Mouse (Mus musculus) hindbrain, embryonic 11.5 days (tissue): Measurements from ENCODE around the gene 0610012G03Rik. TPM values are rescaled to one million over a fixed set of nuclear protein-coding genes. Genes with fewer than 3 reads are reported as not detected.

Experiments
- ATAC-seq: fragments of 200-750 bp; cut with Nextera tagmentation; 2 replicates; pipeline ENCODE4 v1.8.0; 2017; ENCODE audit warnings: mild to moderate bottlenecking, moderate TSS enrichment, moderate library complexity; ENCODE audit not compliant: low FRiP score
- DNase-seq: peaks from one replicate; pipeline ENCODE4 v3.0.0-alpha.2; 2015; ENCODE audit warnings: low spot score
- H3K27ac ChIP-seq: fragments of 300-500 bp; sonication (generic); 2 replicates; pipeline ENCODE4 v1.5.1; 2014; ENCODE audit warnings: mild to moderate bottlenecking, low read depth, low read length
- H3K27me3 ChIP-seq: fragments of 300-500 bp; sonication (generic); 2 replicates; pipeline ENCODE4 v1.6.1; 2014; ENCODE audit warnings: mild to moderate bottlenecking, low read length, moderate library complexity, mixed read lengths; ENCODE audit not compliant: control insufficient read depth, insufficient read depth
- H3K36me3 ChIP-seq: fragments of 300-500 bp; sonication (generic); 2 replicates; pipeline ENCODE4 v1.6.1; 2014; ENCODE audit warnings: mild to moderate bottlenecking, low read length, moderate library complexity, mixed read lengths; ENCODE audit not compliant: control insufficient read depth, insufficient read depth
- H3K4me1 ChIP-seq: fragments of 300-500 bp; sonication (generic); replicated peaks from 2 replicates; pipeline ENCODE4 v1.6.1; 2014; ENCODE audit warnings: low read length, mixed read lengths; ENCODE audit not compliant: control insufficient read depth, insufficient read depth
- H3K4me2 ChIP-seq: fragments of 300-500 bp; sonication (generic); replicated peaks from 2 replicates; pipeline ENCODE4 v1.6.1; 2014; ENCODE audit warnings: mild to moderate bottlenecking, low read depth, low read length
- H3K4me3 ChIP-seq: fragments of 300-500 bp; sonication (generic); 2 replicates; pipeline ENCODE4 v1.5.1; 2014; ENCODE audit warnings: low read depth, low read length
- H3K9ac ChIP-seq: fragments of 300-500 bp; sonication (generic); 2 replicates; pipeline ENCODE4 v1.6.1; 2014; ENCODE audit warnings: low read depth, low read length
- H3K9me3 ChIP-seq: fragments of 300-500 bp; sonication (generic); 2 replicates; pipeline ENCODE4 v1.6.1; 2016; ENCODE audit warnings: low read length; ENCODE audit not compliant: control insufficient read depth
- whole genome bisulfite sequencing: fragments of 180-500 bp; shearing (Covaris S2); extraction: QIAGEN DNeasy Blood & Tissue Kit; methylation state at CpG from one replicate; pipeline ENCODE4 v1.1.7; 2014; 5-methylcytosine and 5-hydroxymethylcytosine counted together
- polyA plus RNA-seq: library from polyadenylated mRNA; unstranded; fragments of >200 nt; fragmentation: Nextera tagmentation; extraction: Ambion mirVana; gene quantifications from 2 replicates; pipeline ENCODE4 v1.2.1, GENCODE M21; 2014

0610012G03Rik gene
- 86.2 and 88.5 TPM in 2 replicates for polyA plus RNA-seq

DNA sequence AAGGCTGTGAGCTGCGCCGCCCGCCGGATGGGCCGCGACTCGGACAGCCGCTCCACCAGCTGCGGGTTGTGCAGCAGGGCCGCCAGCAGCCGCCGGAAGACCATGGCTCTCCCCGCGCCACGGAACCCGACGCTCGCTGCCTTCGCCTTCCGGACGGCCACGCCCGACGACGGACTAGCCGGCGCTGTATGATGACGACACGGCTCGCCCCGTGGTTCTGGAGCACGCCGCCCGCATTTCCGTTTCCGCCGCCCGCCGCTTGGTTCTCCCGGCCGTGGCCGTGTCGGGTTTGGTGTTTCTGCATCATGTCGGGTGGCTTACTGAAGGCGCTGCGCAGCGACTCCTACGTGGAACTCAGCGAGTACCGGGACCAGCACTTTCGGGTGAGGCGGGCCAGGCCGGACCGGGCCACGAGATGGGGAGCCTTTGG is at the start of gene 0610012G03Rik, which contains the start of gene Ncbp2:
Gene 0610012G03Rik, minus strand, starts transcription at position 150 of the 430 bp plus-strand sequence.
Gene Ncbp2, plus strand, starts transcription at position 169 of the 430 bp plus-strand sequence.
- Histone ChIP-seq H3K27me3 (no peaks in the 10 kb centered on the region), H3K27ac (peak within 1 kb of the TSS; percentile 91), H3K4me3 (peak within 1 kb of the TSS; percentile 85), H3K9ac (peak within 1 kb of the TSS; percentile 92), H3K4me1 (peaks cover 8% of the 10 kb centered on the region; the same call in 1 of the 2 replicates), H3K36me3 (no peaks in the 10 kb centered on the region), H3K9me3 (no peaks in the 10 kb centered on the region), H3K4me2 (peak within 1 kb of the TSS; percentile 87)
- ATAC-seq (peak; percentile 91), DNase-seq (peak; percentile 98)
- under 1% methylated on average over 55 of the region's 55 CpGs for WGBS

DNA sequence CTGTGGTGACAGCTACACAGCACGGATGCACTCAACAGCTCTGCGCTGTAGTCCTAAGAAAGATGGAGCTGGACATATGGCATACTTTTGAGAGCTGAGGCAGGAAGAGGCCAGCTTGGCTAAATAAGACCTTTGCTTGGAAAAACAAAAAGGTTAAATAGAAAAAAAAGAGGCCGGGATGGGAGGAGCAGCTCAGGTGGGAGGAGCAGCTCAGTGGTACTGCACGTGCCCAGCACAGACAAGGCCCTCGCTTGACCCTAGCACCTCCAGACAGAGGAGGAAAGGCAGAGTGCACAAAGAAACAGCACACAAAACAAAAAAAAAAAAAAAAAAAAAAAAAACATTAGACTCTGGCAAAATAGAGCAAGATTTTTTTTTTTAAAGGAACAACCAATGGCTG is 48.1 kb upstream of the 0610012G03Rik start:
- H3K9me3 ChIP-seq = no peaks in the 10 kb centered on the region
- H3K4me1 ChIP-seq = no peaks in the 10 kb centered on the region
- no peak for ATAC-seq
- H3K4me3 ChIP-seq = no peak overlapping the region
- H3K9ac ChIP-seq = no peak overlapping the region
- H3K36me3 ChIP-seq = no peaks in the 10 kb centered on the region
- H3K4me2 ChIP-seq = no peak overlapping the region
- no peaks in the 10 kb centered on the region for H3K27me3 ChIP-seq
- 75% methylated on average over 5 of the region's 5 CpGs for WGBS
- no peak overlapping the region for H3K27ac ChIP-seq
- DNase-seq = no peak

GRCm38 (mm10) chr16:31993946-31994345 is 45.7 kb upstream of the 0610012G03Rik start:
- no peak overlapping the region for H3K9ac ChIP-seq
- no peak overlapping the region for H3K4me3 ChIP-seq
- no peaks in the 10 kb centered on the region for H3K27me3 ChIP-seq
- no peaks in the 10 kb centered on the region for H3K36me3 ChIP-seq
- H3K27ac ChIP-seq = no peak overlapping the region
- no peak for ATAC-seq
- no peaks in the 10 kb centered on the region for H3K9me3 ChIP-seq
- H3K4me2 ChIP-seq = no peak overlapping the region
- no peaks in the 10 kb centered on the region for H3K4me1 ChIP-seq
- no peak for DNase-seq

DNA sequence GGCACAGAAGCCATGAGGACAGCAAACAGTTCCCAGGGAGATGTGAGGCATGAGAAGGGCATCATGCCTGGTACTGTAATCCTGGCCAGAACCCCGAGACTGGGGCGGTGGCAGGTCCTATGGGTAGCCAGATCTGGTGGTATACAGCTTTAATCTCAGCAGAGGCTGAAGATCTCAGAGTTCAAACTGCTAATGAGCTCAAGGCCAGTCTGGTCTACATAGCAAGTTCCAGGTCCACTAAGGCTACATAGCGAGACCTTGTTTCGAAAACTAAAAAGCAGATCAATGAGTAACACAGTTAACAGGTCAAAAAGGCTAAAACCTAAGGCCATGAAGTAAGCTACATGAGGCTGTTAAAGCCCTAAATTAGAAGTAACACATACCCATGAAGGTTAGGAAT is 44.9 kb upstream of the 0610012G03Rik start:
- H3K9me3 ChIP-seq = no peaks in the 10 kb centered on the region
- 95% methylated on average over 4 of the region's 4 CpGs for WGBS
- no peak overlapping the region for H3K4me2 ChIP-seq
- H3K4me1 ChIP-seq = no peaks in the 10 kb centered on the region
- H3K4me3 ChIP-seq = no peak overlapping the region
- ATAC-seq (no peak), DNase-seq (no peak)
- H3K27me3 ChIP-seq = no peaks in the 10 kb centered on the region
- no peaks in the 10 kb centered on the region for H3K36me3 ChIP-seq
- no peak overlapping the region for H3K9ac ChIP-seq
- H3K27ac ChIP-seq = no peak overlapping the region

- Histone ChIP-seq H3K9me3 (no peaks in the 10 kb centered on the region), H3K27ac (no peak overlapping the region), H3K4me3 (no peak overlapping the region), H3K4me2 (no peak overlapping the region), H3K9ac (no peak overlapping the region), H3K36me3 (no peaks in the 10 kb centered on the region), H3K27me3 (no peaks in the 10 kb centered on the region), H3K4me1 (no peaks in the 10 kb centered on the region)
- ATAC-seq (no peak), DNase-seq (no peak)
- WGBS = 32% methylated on average over 1 of the region's 1 CpGs
Measured at GRCm38 (mm10) chr16:31992039-31992438, 43.7 kb upstream of the 0610012G03Rik start.

GRCm38 (mm10) chr16:31980946-31981345 is 32.7 kb upstream of the 0610012G03Rik start:
- no peaks in the 10 kb centered on the region for H3K4me1 ChIP-seq
- WGBS = 77% methylated on average over 5 of the region's 5 CpGs
- H3K27me3 ChIP-seq = no peaks in the 10 kb centered on the region
- H3K36me3 ChIP-seq = no peaks in the 10 kb centered on the region
- no peak overlapping the region for H3K9ac ChIP-seq
- H3K27ac ChIP-seq = no peak overlapping the region
- H3K4me2 ChIP-seq = no peak overlapping the region
- ATAC-seq (no peak), DNase-seq (no peak)
- H3K9me3 ChIP-seq = no peaks in the 10 kb centered on the region
- H3K4me3 ChIP-seq = no peak overlapping the region

DNA sequence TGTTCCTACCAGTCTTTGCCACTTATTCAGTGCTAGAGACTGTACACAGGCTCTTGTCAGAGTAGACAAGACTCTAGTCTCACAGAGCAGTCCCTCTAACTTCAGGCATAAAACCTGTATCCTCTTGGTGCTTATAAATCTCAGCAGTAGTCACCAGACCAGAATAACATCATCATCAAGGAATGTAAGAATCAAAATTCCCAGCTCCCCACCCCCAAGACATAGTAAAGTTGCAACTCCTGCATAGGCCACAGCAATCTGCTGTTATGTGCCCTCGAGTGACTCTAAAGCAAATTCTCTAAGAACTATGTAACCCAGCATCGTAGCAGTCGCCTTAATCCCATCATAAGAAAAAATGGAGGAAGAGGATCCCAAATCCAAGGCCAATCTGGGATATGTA is 31.2 kb upstream of the 0610012G03Rik start:
- no peak for DNase-seq
- H3K36me3 ChIP-seq = no peaks in the 10 kb centered on the region
- no peaks in the 10 kb centered on the region for H3K9me3 ChIP-seq
- no peak overlapping the region for H3K27ac ChIP-seq
- H3K27me3 ChIP-seq = no peaks in the 10 kb centered on the region
- no peak overlapping the region for H3K9ac ChIP-seq
- H3K4me2 ChIP-seq = no peak overlapping the region
- H3K4me1 ChIP-seq = no peaks in the 10 kb centered on the region
- H3K4me3 ChIP-seq = no peak overlapping the region
- 95% methylated on average over 3 of the region's 3 CpGs for WGBS
- ATAC-seq = no peak

GRCm38 (mm10) chr16:31975258-31975657 is 27.0 kb upstream of the 0610012G03Rik start:
- WGBS = 92% methylated on average over 4 of the region's 4 CpGs
- Histone ChIP-seq H3K36me3 (no peaks in the 10 kb centered on the region), H3K4me1 (no peaks in the 10 kb centered on the region), H3K27ac (no peak overlapping the region), H3K27me3 (no peaks in the 10 kb centered on the region), H3K9ac (no peak overlapping the region), H3K9me3 (no peaks in the 10 kb centered on the region), H3K4me2 (no peak overlapping the region), H3K4me3 (no peak overlapping the region)
- ATAC-seq = no peak
- DNase-seq = no peak

DNA sequence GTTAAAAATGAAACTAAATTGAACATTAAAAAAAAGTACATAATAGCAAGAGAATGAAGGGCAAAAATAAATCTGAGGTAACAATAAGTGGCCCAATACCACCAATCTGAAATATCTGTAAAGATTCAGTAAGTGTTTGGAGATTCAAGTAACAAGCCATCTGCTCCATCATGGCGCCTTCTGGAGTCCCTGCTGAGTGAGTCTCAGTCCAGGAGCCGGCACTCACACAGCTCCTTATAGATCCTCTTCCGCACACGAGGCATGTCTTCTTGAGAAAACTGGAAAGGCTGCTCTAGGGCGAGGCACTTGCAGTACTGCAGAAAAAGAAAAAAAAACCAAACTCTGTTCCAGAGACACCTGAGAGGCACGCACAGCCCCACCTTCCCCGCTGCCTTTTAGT is 14.9 kb upstream of the 0610012G03Rik start:
- Histone ChIP-seq H3K9me3 (no peaks in the 10 kb centered on the region), H3K4me3 (no peak overlapping the region), H3K4me2 (no peak overlapping the region), H3K36me3 (peaks cover 6% of the 10 kb centered on the region), H3K9ac (no peak overlapping the region), H3K4me1 (no peaks in the 10 kb centered on the region), H3K27ac (no peak overlapping the region), H3K27me3 (no peaks in the 10 kb centered on the region)
- DNase-seq (no peak), ATAC-seq (no peak)
- WGBS = 95% methylated on average over 7 of the region's 7 CpGs
